Mouse (Mus musculus) ovary, adult 18-20 months (tissue): ENCODE results near the gene Dnajc17.

Source experiments
- DNase-seq: peaks from one replicate; pipeline ENCODE4 v3.0.0; 2022; ENCODE audit warnings: low spot score, mixed read lengths

Dnajc17 gene

GRCm38 (mm10) chr2:119208344-119209175 lies at the start of gene Dnajc17, which contains the start of gene Zfyve19:
Gene Dnajc17, minus strand, starts transcription at chr2:119208795.
Gene Zfyve19, plus strand, starts transcription at chr2:119208617.
- DNase-seq, result peak; percentile 92

- no peak for DNase-seq
Measured at GRCm38 (mm10) chr2:119254976-119255375, 46.4 kb upstream of the Dnajc17 start.

GRCm38 (mm10) chr2:119250826-119251478 lies 42.4 kb upstream of the Dnajc17 start:
- peak; percentile 48 for DNase-seq

GRCm38 (mm10) chr2:119250377-119250776 lies 41.8 kb upstream of the Dnajc17 start:
- no peak for DNase-seq

- DNase-seq, result no peak
Measured at GRCm38 (mm10) chr2:119249592-119250061, 41.0 kb upstream of the Dnajc17 start.

GRCm38 (mm10) chr2:119247904-119248303 lies 39.3 kb upstream of the Dnajc17 start:
- no peak for DNase-seq

GRCm38 (mm10) chr2:119245246-119245645 lies 36.7 kb upstream of the Dnajc17 start:
- DNase-seq, result no peak

GRCm38 (mm10) chr2:119242548-119242947 lies 34.0 kb upstream of the Dnajc17 start:
- DNase-seq, result no peak

GRCm38 (mm10) chr2:119240819-119241186 lies 32.2 kb upstream of the Dnajc17 start:
- DNase-seq, result no peak

- no peak for DNase-seq
Measured at GRCm38 (mm10) chr2:119240075-119240818, 31.7 kb upstream of the Dnajc17 start.

- no peak for DNase-seq
Measured at GRCm38 (mm10) chr2:119238671-119239070, 30.1 kb upstream of the Dnajc17 start.

GRCm38 (mm10) chr2:119237871-119238220 lies 29.3 kb upstream of the Dnajc17 start:
- DNase-seq, result no peak

- DNase-seq, result no peak
Measured at GRCm38 (mm10) chr2:119237210-119237870, 28.7 kb upstream of the Dnajc17 start, which contains the start of gene Spint1. Gene Spint1, plus strand, starts transcription at chr2:119237362.

- no peak for DNase-seq
Measured at GRCm38 (mm10) chr2:119236682-119237209, 28.2 kb upstream of the Dnajc17 start.

- DNase-seq, result no peak
Measured at GRCm38 (mm10) chr2:119229775-119230704, 21.4 kb upstream of the Dnajc17 start, which contains the start of gene Ppp1r14d. Gene Ppp1r14d, minus strand, starts transcription at chr2:119229906.

- no peak for DNase-seq
Measured at GRCm38 (mm10) chr2:119209176-119209507, 547 bp upstream of the Dnajc17 start.

- no peak for DNase-seq
Measured at GRCm38 (mm10) chr2:119207961-119208343, 643 bp downstream of the Dnajc17 start.

- DNase-seq, result no peak
Measured at GRCm38 (mm10) chr2:119203871-119204460, 4.6 kb downstream of the Dnajc17 start.

- DNase-seq, result no peak
Measured at GRCm38 (mm10) chr2:119202914-119203453, 5.6 kb downstream of the Dnajc17 start.

- DNase-seq, result no peak
Measured at GRCm38 (mm10) chr2:119198934-119199333, 9.7 kb downstream of the Dnajc17 start.
